Mouse (Mus musculus) G1E (cell line): ENCODE data around the gene Thrb.

Experiments
- CTCF ChIP-seq: IDR thresholded peaks from 2 replicates; pipeline ENCODE4 v1.5.1; 2012; ENCODE audit warnings: low read depth, low read length, inconsistent platforms, mixed read lengths
- TAL1 ChIP-seq: conservative IDR thresholded peaks from 2 replicates; pipeline ENCODE4 v1.6.1; 2012; ENCODE audit warnings: low read depth, low read length, inconsistent platforms, mixed read lengths

- no peak for TF ChIP-seq CTCF
- TF ChIP-seq TAL1 = no peak
Measured at GRCm38 (mm10) chr14:17731020-17731419, 71.0 kb downstream of the Thrb start.
